In genomic region chr11:98459071-98459741, GRCm38 (mm10) we compare ENCODE assay signal across 13 mouse cellular contexts. TPM values are rescaled to one million over a fixed set of nuclear protein-coding genes. Genes with fewer than 3 reads are reported as not detected.
DNase-seq lines count a peak whose midpoint lies in the region; ATAC-seq and TF ChIP-seq lines count a peak whose summit lies in the region.
"Had no signal": no experiment of that assay in that cellular context is flagged by ENCODE, and none has a peak within 500 bp of the region (broad histone marks: within the 10 kb centered on the region; RNA-seq: fewer than 3 reads in every experiment).

No protein-coding gene starts in this region.

- DNase-seq in heart, adult 9 months (ENCODE audit: low spot score in 2 of 2) = no peak
- DNase-seq in ES-CJ7 (ENCODE audit: low read depth, low spot score) = peak; percentile 54
- peak; percentile 89 for DNase-seq in thymus, postnatal 14 days
- no peak for DNase-seq in midbrain, embryonic 14.5 days
- no peak for DNase-seq in left cerebral cortex, postnatal 36 days (ENCODE audit: low spot score in 2 of 2)
- DNase-seq: cerebellum, adult 2 months; left cerebral cortex, postnatal 4 days; lung, adult 2 months; retina, postnatal 1 day had no signal

- peak overlapping the region; percentile 24; the same call in 1 of the 2 replicates for H3K27ac ChIP-seq in heart, embryonic 15.5 days
- peak overlapping the region; percentile 63 for H3K27ac ChIP-seq in small intestine, adult 2 months (ENCODE audit: insufficient read depth, low read depth, low read length)
- no peak overlapping the region for H3K27ac ChIP-seq in midbrain, embryonic 14.5 days (replicated peaks; ENCODE audit: low read depth, low read length)
- H3K27ac ChIP-seq: midbrain, embryonic 10.5 days had no signal

- intact Hi-C loops in left cerebral cortex, postnatal 36 days (cut with DNase I) = loop anchor here (10.0 kb wide), 1 partner anchor 194 kb away; no protein-coding TSS in a partner anchor

- no peaks in the 10 kb centered on the region for H3K36me3 ChIP-seq in heart, embryonic 15.5 days
- H3K36me3 ChIP-seq in small intestine, adult 2 months (ENCODE audit: control insufficient read depth, insufficient read depth, low read length) = peaks cover 17% of the 10 kb centered on the region
- H3K36me3 ChIP-seq in midbrain, embryonic 14.5 days (ENCODE audit: control insufficient read depth, insufficient read depth, low read length) = no peaks in the 10 kb centered on the region
- H3K36me3 ChIP-seq: midbrain, embryonic 10.5 days had no signal

- no peak overlapping the region for H3K4me2 ChIP-seq in heart, embryonic 15.5 days
- H3K4me2 ChIP-seq in midbrain, embryonic 14.5 days (ENCODE audit: low read length) = no peak overlapping the region

- H3K9ac ChIP-seq in heart, embryonic 15.5 days = no peak overlapping the region
- H3K9ac ChIP-seq in midbrain, embryonic 14.5 days (replicated peaks; ENCODE audit: low read length) = no peak overlapping the region

- H3K4me1 ChIP-seq in heart, embryonic 15.5 days (replicated peaks) = peaks cover 14% of the 10 kb centered on the region
- peaks cover 8% of the 10 kb centered on the region for H3K4me1 ChIP-seq in small intestine, adult 2 months (ENCODE audit: control insufficient read depth, insufficient read depth, insufficient read length, low read length)
- H3K4me1 ChIP-seq in midbrain, embryonic 14.5 days (ENCODE audit: control insufficient read depth, insufficient read depth, low read length) = peaks cover 9% of the 10 kb centered on the region; the same call in 1 of the 2 replicates

- ATAC-seq in heart, embryonic 15.5 days (replicated peaks; ENCODE audit: insufficient number of reproducible peaks, insufficient read depth, low FRiP score, low read depth) = no peak
- ATAC-seq in midbrain, embryonic 14.5 days (ENCODE audit: low FRiP score, low TSS enrichment) = no peak
- ATAC-seq: intestine, postnatal 0 days had no signal

- 17% methylated on average over 11 of the region's 11 CpGs for WGBS in heart, embryonic 15.5 days
- WGBS in small intestine, adult 2 months = 29% methylated on average over 11 of the region's 11 CpGs
- 26% methylated on average over 11 of the region's 11 CpGs for WGBS in midbrain, embryonic 14.5 days

- H3K9me3 ChIP-seq in heart, embryonic 15.5 days (replicated peaks) = no peaks in the 10 kb centered on the region
- H3K9me3 ChIP-seq in midbrain, embryonic 14.5 days (ENCODE audit: control insufficient read depth, low read length) = no peaks in the 10 kb centered on the region
- H3K9me3 ChIP-seq: midbrain, embryonic 10.5 days had no signal

- no peak overlapping the region for H3K4me3 ChIP-seq in heart, embryonic 15.5 days
- 0 out of 2 replicates have a peak overlapping the region, but pooled peaks have one; percentile 2 for H3K4me3 ChIP-seq in small intestine, adult 2 months (ENCODE audit: low read depth, low read length)
- no peak overlapping the region for H3K4me3 ChIP-seq in midbrain, embryonic 14.5 days (replicated peaks; ENCODE audit: low read depth, low read length)

- TF ChIP-seq CTCF in small intestine, adult 2 months (IDR thresholded peaks at IDR 0.05; ENCODE audit: extremely low read depth, insufficient read length, insufficient replicate concordance, low read depth, low read length) = no peak

- TF ChIP-seq POLR2A in small intestine, adult 2 months (IDR thresholded peaks at IDR 0.05; ENCODE audit: low read depth, low read length) = no peak

- H3K27me3 ChIP-seq in heart, embryonic 15.5 days = peaks cover 43% of the 10 kb centered on the region
- H3K27me3 ChIP-seq in small intestine, adult 2 months (ENCODE audit: control insufficient read depth, insufficient read depth, low read length) = no peaks in the 10 kb centered on the region
- H3K27me3 ChIP-seq in midbrain, embryonic 14.5 days (ENCODE audit: control insufficient read depth, insufficient read depth, low read length) = peaks cover 22% of the 10 kb centered on the region

RNA-seq across cellular contexts. Expression of gene Grb7, which starts 13.0 kb away (rescaled TPM):
- 1.3 and 5.0 TPM in 2 replicates for polyA plus RNA-seq in heart, embryonic 15.5 days (2015; fragmentation: Nextera tagmentation; extraction: Ambion mirVana)
- polyA plus RNA-seq in small intestine, adult 2 months (2012; rRNA removed) = 33.0 and 137 TPM in 2 replicates
- polyA plus RNA-seq in midbrain, embryonic 14.5 days (2014; fragmentation: Nextera tagmentation; extraction: Ambion mirVana) = 0.58 and 0.67 TPM in 2 replicates
- 1 to 10 TPM; 2.8 to 2.9 TPM for total RNA-seq in left cerebral cortex, postnatal 36 days (2021)

RNA-seq across cellular contexts. Expression of gene Mien1, which starts 20.4 kb away (rescaled TPM):
- 98.8 and 108 TPM in 2 replicates for polyA plus RNA-seq in heart, embryonic 15.5 days (2015; fragmentation: Nextera tagmentation; extraction: Ambion mirVana)
- polyA plus RNA-seq in small intestine, adult 2 months (2012; rRNA removed) = 17.2 and 37.7 TPM in 2 replicates
- 225 and 280 TPM in 2 replicates for polyA plus RNA-seq in midbrain, embryonic 14.5 days (2014; fragmentation: Nextera tagmentation; extraction: Ambion mirVana)
- 100 to 1,000 TPM; 100 to 126 TPM for total RNA-seq in left cerebral cortex, postnatal 36 days (2021)

RNA-seq across cellular contexts. Expression of gene Erbb2, which starts 46.9 kb away (rescaled TPM):
- polyA plus RNA-seq in heart, embryonic 15.5 days (2015; fragmentation: Nextera tagmentation; extraction: Ambion mirVana) = 36.1 and 44.2 TPM in 2 replicates
- polyA plus RNA-seq in small intestine, adult 2 months (2012; rRNA removed) = 40.2 and 105 TPM in 2 replicates
- 6.0 and 7.6 TPM in 2 replicates for polyA plus RNA-seq in midbrain, embryonic 14.5 days (2014; fragmentation: Nextera tagmentation; extraction: Ambion mirVana)
- 1 to 10 TPM; 1.7 to 2.4 TPM for total RNA-seq in left cerebral cortex, postnatal 36 days (2021)

RNA-seq across cellular contexts. Expression of gene Pgap3, which starts 58.9 kb away (rescaled TPM):
- 17.0 and 19.3 TPM in 2 replicates for polyA plus RNA-seq in heart, embryonic 15.5 days (2015; fragmentation: Nextera tagmentation; extraction: Ambion mirVana)
- polyA plus RNA-seq in small intestine, adult 2 months (2012; rRNA removed) = 26.0 and 52.1 TPM in 2 replicates
- 6.4 and 6.9 TPM in 2 replicates for polyA plus RNA-seq in midbrain, embryonic 14.5 days (2014; fragmentation: Nextera tagmentation; extraction: Ambion mirVana)
- 10 to 100 TPM in 1 of 2 experiments, 1 to 10 TPM in 1; 9.9 to 10.9 TPM for total RNA-seq in left cerebral cortex, postnatal 36 days (2021)

Comparison
In these comparisons a context has a peak if more than half of its experiments do, and no peak if none do; other contexts are left out.
1. DNase-seq: peak in ES-CJ7 (single experiment) and thymus, postnatal 14 days (single experiment); none in heart, adult 9 months (0 of 2), midbrain, embryonic 14.5 days (single experiment) and left cerebral cortex, postnatal 36 days (0 of 2).